Mouse (Mus musculus) forebrain, postnatal 0 days (tissue): ENCODE measurements around the gene Scrt2. TPM values are rescaled to one million over a fixed set of nuclear protein-coding genes. Genes with fewer than 3 reads are reported as not detected.
A peak's percentile ranks its signal among the peaks of the same experiment; 100 is the strongest.
"Not testable (repeated sequence)": the region's sequence is repeated elsewhere in the genome, so short reads cannot be mapped to it uniquely, and the experiment has no call there.

ENCODE experiments used
- ATAC-seq: fragments of 200-750 bp; cut with Nextera tagmentation; 2 replicates; pipeline ENCODE4 v1.8.0; 2017; ENCODE audit warnings: mild to moderate bottlenecking, moderate library complexity
- DNase-seq: peaks from one replicate; pipeline ENCODE4 v3.0.0-alpha.2; 2015
- H3K27ac ChIP-seq: fragments of 300-500 bp; sonication (generic); 2 replicates; pipeline ENCODE4 v1.5.1; 2014; ENCODE audit warnings: low read depth, mild to moderate bottlenecking, antibody characterized with exemption, low read length, moderate library complexity, mixed read lengths
- H3K27me3 ChIP-seq: fragments of 300-500 bp; sonication (generic); 2 replicates; pipeline ENCODE4 v1.6.1; 2014; ENCODE audit warnings: mild to moderate bottlenecking, low read length, mixed read lengths; ENCODE audit not compliant: insufficient read depth
- H3K36me3 ChIP-seq: fragments of 300-500 bp; sonication (generic); 2 replicates; pipeline ENCODE4 v1.6.1; 2014; ENCODE audit warnings: mild to moderate bottlenecking, moderate library complexity; ENCODE audit not compliant: insufficient read depth
- H3K4me1 ChIP-seq: fragments of 300-500 bp; sonication (generic); 2 replicates; pipeline ENCODE4 v1.6.1; 2014; ENCODE audit warnings: antibody characterized with exemption; ENCODE audit not compliant: insufficient read depth
- H3K4me2 ChIP-seq: fragments of 300-500 bp; sonication (generic); 2 replicates; pipeline ENCODE4 v1.6.1; 2014; ENCODE audit warnings: low read depth, mild to moderate bottlenecking, moderate library complexity
- H3K4me3 ChIP-seq: fragments of 300-500 bp; sonication (generic); 2 replicates; pipeline ENCODE4 v1.5.1; 2014; ENCODE audit warnings: low read depth, low read length, mixed read lengths
- H3K9ac ChIP-seq: fragments of 300-500 bp; sonication (generic); 2 replicates; pipeline ENCODE4 v1.6.1; 2014; ENCODE audit warnings: mild to moderate bottlenecking
- H3K9me3 ChIP-seq: fragments of 300-500 bp; sonication (generic); 2 replicates; pipeline ENCODE4 v1.6.1; 2016; ENCODE audit warnings: low read length
- CTCF ChIP-seq: sonication (generic); IDR thresholded peaks from 2 replicates; pipeline ENCODE4 v1.5.1; 2016; ENCODE audit warnings: antibody characterized with exemption, control low read depth, low read depth
- WGBS: fragments of 180-500 bp; shearing (Covaris S2); extraction: QIAGEN DNeasy Blood & Tissue Kit; methylation state at CpG from one replicate; pipeline ENCODE4 v1.1.7; 2014; 5-methylcytosine and 5-hydroxymethylcytosine counted together
- polyA plus RNA-seq: library from polyadenylated mRNA; unstranded; fragments of >200 nt; fragmentation: Nextera tagmentation; extraction: Ambion mirVana; gene quantifications from 2 replicates; pipeline ENCODE4 v1.2.1, GENCODE M21; 2015
- total RNA-seq: library from RNA; depleted of rRNA; stranded (reverse); fragments of >200 nt; gene quantifications from 2 replicates; pipeline ENCODE4 v1.2.3, GENCODE M21; 2014

Scrt2 gene
- total and polyA plus RNA-seq, 2 experiments from 2014 or later, result 4.3 to 7.4 TPM

DNA sequence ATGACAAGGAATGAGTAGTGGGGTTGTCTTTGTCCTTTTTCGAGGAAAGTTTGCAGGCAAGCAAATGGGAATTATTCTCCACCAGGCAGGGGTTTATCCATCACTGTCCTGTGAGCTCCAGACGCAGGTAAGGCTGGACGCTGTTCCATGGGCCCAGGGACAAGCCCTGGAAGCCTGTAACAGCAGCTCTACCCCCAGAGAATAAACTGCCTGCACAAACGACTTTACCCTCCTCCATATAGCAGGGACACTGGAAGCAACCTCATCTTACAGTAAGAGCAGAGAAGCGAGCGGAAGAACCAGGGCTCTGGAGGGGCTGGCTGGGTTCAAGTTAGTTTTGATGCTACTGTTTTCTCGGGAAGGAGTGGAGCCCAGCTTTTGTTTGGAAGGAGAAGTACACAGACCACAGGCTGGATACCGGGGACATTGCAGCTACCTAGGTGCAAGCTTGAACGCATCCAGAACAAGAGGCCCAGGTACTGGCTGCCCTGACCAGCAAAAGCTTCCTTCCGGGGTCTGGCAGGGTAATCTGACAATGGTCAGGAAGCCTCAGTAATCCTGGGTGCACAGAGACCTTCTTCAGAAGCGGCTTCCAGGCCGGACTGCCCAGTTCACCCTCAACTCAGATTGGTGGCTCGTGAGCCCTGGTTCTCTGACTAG, 31.6 kb upstream of the Scrt2 start:
- H3K36me3 ChIP-seq, result no peaks in the 10 kb centered on the region
- peak overlapping the region; percentile 49; the same call in 1 of the 2 replicates for H3K4me3 ChIP-seq
- peak overlapping the region; percentile 97 for H3K4me2 ChIP-seq
- ATAC-seq (no peak), DNase-seq (peak; percentile 29)
- H3K9ac ChIP-seq, result peak overlapping the region; percentile 64
- no peak for TF ChIP-seq CTCF
- peak overlapping the region; percentile 69 for H3K27ac ChIP-seq
- no peaks in the 10 kb centered on the region for H3K27me3 ChIP-seq
- H3K9me3 ChIP-seq, result no peaks in the 10 kb centered on the region
- 10% methylated on average over 13 of the region's 13 CpGs for WGBS
- peaks cover 22% of the 10 kb centered on the region for H3K4me1 ChIP-seq

DNA sequence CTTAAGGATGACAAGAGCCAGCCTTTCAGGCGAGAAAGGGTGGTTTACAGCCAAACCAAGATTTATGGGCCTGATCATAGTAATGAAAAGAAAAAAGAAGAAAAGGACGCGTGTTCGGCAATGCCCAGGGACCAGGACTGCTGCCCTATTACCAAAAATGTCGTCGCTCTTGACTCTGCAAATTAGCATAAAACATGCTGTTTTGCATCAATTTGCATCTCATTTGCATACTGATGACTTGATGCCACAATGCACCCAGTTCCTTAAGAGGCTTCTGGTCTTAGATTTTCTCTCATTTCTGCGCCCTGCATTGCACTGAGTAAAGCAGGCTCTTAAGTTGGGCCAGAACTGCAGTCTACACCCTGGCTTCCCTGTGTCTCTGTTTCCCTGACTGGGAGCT, 31.0 kb upstream of the Scrt2 start:
- DNase-seq (peak; percentile 67), ATAC-seq (peak; percentile 71)
- WGBS, result 5% methylated on average over 7 of the region's 7 CpGs
- Histone ChIP-seq H3K9me3 (no peaks in the 10 kb centered on the region), H3K27ac (peak overlapping the region; percentile 69), H3K9ac (no peak overlapping the region), H3K36me3 (no peaks in the 10 kb centered on the region), H3K4me1 (peaks cover 22% of the 10 kb centered on the region), H3K27me3 (no peaks in the 10 kb centered on the region), H3K4me3 (no peak overlapping the region), H3K4me2 (peak overlapping the region; percentile 97)
- TF ChIP-seq CTCF, result no peak

DNA sequence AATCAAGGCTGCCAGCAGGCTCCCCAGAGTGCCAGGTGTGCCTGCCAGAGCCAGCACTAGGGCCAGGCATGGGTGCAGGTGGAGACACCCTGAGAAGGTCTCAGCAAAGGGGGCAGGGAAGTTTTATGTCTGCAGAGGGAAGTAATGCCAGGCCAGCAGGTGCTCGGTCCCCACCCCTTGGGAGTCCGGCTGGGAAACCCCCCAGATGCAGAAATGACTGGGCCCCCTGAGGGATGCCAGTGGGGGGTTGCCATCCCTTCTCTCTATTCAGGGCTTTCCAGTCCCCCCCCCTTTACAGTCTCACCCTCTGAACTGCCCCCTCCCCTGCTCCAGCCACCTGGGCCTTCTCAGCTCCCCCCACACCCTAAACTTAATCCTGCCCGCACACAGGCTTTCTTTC, 29.3 kb upstream of the Scrt2 start:
- Histone ChIP-seq H3K27ac (0 out of 2 replicates have a peak overlapping the region, but pooled peaks have one; percentile 15), H3K36me3 (no peaks in the 10 kb centered on the region), H3K27me3 (no peaks in the 10 kb centered on the region), H3K4me3 (no peak overlapping the region), H3K9ac (no peak overlapping the region), H3K4me2 (no peak overlapping the region), H3K4me1 (peaks cover 22% of the 10 kb centered on the region), H3K9me3 (no peaks in the 10 kb centered on the region)
- ATAC-seq (no peak), DNase-seq (no peak)
- TF ChIP-seq CTCF, result no peak
- 62% methylated on average over 3 of the region's 3 CpGs for WGBS

DNA sequence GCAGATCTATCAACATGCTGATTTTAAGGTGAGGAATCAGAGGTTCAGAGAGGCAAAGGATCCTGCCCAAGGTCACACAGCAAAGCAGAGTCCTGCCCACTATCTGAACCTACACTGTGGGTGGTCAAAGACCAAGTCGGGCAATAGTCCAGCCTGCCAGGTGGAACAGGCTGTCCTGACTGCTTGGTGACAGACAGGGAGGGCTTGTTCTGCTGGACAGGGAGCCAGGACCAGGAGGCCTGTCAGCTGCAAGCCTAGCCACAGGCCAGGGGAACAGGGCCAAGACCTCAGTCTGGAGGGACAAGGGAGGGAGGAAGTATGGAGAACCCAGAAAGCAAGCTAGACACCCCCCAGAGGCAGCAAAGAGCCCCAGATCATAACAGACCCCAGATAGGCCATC, 25.9 kb upstream of the Scrt2 start:
- no peaks in the 10 kb centered on the region for H3K27me3 ChIP-seq
- WGBS, result 40% methylated on average over 1 of the region's 1 CpGs
- no peak overlapping the region for H3K4me2 ChIP-seq
- no peak overlapping the region for H3K4me3 ChIP-seq
- H3K9ac ChIP-seq, result no peak overlapping the region
- H3K36me3 ChIP-seq, result no peaks in the 10 kb centered on the region
- peak; percentile 33 for DNase-seq
- no peak for TF ChIP-seq CTCF
- 0 out of 2 replicates have a peak, but pooled peaks cover 5% of the 10 kb centered on the region for H3K4me1 ChIP-seq
- H3K27ac ChIP-seq, result no peak overlapping the region
- no peaks in the 10 kb centered on the region for H3K9me3 ChIP-seq
- peak; percentile 24; the same call in 1 of the 2 replicates for ATAC-seq

DNA sequence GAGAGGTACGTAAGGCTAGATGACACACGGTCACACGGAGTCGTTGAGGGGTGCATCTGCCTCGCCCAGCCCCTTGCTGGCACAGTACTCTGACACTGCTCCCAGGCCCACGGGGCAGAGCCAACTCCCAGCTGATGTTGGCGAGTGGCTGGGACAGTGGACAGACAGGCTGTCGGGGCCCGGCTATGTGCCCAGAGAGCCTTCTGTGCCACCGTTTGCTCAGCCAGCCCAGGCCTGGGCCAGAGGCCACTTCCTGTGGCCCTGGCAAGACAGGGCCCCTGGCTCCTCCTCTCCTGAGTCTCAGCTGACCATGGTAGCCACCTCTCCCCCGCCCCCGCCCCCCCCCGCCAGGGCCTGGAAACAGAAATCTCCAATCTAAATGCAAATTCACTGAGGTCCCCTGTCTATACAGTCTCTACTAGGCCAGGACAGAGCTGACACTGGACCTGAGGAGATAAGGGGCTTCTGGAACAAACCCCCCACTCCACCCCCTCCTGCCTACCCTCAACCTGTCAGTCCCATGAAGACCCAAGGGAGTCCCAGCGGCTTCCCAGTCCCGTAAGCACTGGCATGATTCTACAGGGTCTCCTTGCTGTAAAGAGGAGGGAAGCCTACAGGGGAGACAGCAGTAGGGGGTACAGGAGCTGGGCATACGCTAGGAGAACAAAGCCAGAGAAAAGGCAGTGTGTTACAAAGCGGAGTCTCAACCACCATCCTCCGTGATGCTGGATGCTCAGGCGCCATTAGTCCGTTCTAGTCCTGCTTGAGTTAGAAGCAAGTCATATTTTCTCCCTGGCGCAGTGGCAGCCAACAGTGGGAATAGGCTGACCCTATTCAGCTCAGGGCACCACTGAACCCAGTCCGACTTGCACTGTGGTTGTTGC, 24.7 kb upstream of the Scrt2 start:
- Histone ChIP-seq H3K4me3 (no peak overlapping the region), H3K9me3 (no peaks in the 10 kb centered on the region), H3K9ac (no peak overlapping the region), H3K4me1 (no peaks in the 10 kb centered on the region), H3K36me3 (no peaks in the 10 kb centered on the region), H3K27me3 (no peaks in the 10 kb centered on the region), H3K27ac (no peak overlapping the region), H3K4me2 (no peak overlapping the region)
- ATAC-seq, result peak; percentile 69
- TF ChIP-seq CTCF, result no peak
- DNase-seq, result no peak
- 45% methylated on average over 22 of the region's 22 CpGs for WGBS

DNA sequence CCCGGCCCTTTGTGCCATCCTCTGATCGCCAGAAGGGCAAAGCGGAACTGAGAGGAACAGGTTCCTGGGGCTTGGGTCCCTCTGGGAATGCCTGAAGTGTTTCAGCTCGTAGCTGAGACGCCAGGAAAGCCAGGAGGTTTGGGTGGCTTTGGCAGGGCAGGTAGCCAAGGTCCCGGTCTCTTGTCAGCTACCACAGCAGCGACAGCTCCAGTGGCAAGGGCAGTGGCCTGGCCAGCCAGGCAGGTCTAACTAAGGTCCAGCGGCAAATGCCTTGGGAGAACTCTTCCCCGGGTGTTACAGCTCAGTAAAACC, 24.1 kb upstream of the Scrt2 start:
- 72% methylated on average over 9 of the region's 9 CpGs for WGBS
- DNase-seq (no peak), ATAC-seq (no peak)
- Histone ChIP-seq H3K9me3 (no peaks in the 10 kb centered on the region), H3K4me2 (no peak overlapping the region), H3K4me1 (no peaks in the 10 kb centered on the region), H3K4me3 (no peak overlapping the region), H3K27ac (no peak overlapping the region), H3K27me3 (no peaks in the 10 kb centered on the region), H3K9ac (no peak overlapping the region), H3K36me3 (no peaks in the 10 kb centered on the region)
- TF ChIP-seq CTCF, result no peak

DNA sequence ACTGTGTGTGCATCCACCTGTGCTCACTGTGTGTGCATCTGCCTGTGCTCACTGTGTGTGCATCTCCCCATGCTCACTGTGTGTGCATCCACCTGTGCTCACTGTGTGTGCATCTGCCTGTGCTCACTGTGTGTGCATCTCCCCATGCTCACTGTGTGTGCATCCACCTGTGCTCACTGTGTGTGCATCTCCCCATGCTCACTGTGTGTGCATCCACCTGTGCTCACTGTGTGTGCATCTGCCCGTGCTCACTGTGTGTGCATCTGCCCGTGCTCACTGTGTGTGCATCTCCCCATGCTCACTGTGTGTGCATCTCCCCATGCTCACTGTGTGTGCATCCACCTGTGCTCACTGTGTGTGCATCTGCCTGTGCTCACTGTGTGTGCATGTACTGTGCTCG, 18.5 kb upstream of the Scrt2 start:
- 90% methylated on average over 3 of the region's 3 CpGs for WGBS
- not testable (repeated sequence) for H3K9me3 ChIP-seq, H3K27me3 ChIP-seq, DNase-seq, H3K4me1 ChIP-seq, H3K4me3 ChIP-seq, H3K27ac ChIP-seq, ATAC-seq, H3K36me3 ChIP-seq, H3K9ac ChIP-seq, H3K4me2 ChIP-seq
